Mouse (Mus musculus): Measurements from ENCODE around the gene Rnf10. TPM values are rescaled to one million over a fixed set of nuclear protein-coding genes. Genes with fewer than 3 reads are reported as not detected.
A peak's percentile ranks its signal among the peaks of the same experiment; 100 is the strongest.

Gene Rnf10
- polyA plus RNA-seq, 1 experiment from 2014 or later: 98.5 TPM

DNA sequence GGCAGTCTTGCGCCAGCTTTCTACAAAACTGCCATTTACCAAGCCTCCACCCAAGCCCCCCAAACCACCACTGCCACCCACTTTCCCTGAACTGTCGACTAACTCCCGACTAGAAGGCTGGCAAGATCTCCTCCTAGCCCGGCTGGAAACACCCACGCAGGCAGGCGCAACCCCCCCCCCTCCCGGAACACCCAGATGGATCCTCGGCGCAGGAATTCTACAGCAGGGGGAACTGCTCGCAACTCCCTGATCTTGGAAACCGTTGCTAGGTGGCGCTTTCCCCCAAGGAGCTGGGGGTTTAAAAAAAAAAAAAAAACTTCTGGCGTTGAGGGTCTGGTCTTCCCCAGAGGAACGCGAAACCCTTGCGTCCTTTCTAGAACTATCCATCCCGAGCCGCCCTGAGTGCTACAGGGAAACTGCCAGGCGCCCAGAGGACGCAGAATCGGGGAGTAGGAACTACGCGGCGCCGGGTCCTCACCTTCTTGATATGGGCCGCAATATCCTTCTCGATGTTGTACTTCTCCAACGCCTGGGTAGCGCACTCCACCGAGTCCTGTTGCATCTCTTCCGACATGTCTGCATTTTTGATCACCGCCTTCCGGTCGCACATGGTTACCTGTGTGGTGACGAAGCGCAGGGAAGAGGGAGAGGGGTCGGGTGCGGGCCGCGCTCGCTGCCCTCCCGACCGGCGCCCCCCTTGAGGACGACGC, 27.5 kb upstream of the Rnf10 start:
- Histone ChIP-seq H3K27me3 (replicated peaks; ENCODE audit: insufficient read depth, low read length) (no peaks in the 10 kb centered on the region), H3K4me2 (replicated peaks; ENCODE audit: low read depth, low read length) (peak overlapping the region; percentile 64), H3K9me3 (ENCODE audit: low read length) (no peaks in the 10 kb centered on the region), H3K9ac (replicated peaks; ENCODE audit: low read depth) (peak overlapping the region; percentile 66), H3K4me1 (ENCODE audit: insufficient read depth, low read depth, low read length) (no peaks in the 10 kb centered on the region), H3K4me3 (ENCODE audit: low read depth, low read length) (peak overlapping the region; percentile 82), H3K36me3 (ENCODE audit: insufficient read depth, low read length) (0 out of 2 replicates have a peak, but pooled peaks cover 10% of the 10 kb centered on the region), H3K27ac (ENCODE audit: low read length) (peak overlapping the region; percentile 90)
- ATAC-seq: peak; percentile 10
- TF ChIP-seq CTCF (IDR thresholded peaks at IDR 0.05): peak; percentile 63
- TF ChIP-seq EP300 (IDR thresholded peaks at IDR 0.05): no peak
- peak; percentile 91 for DNase-seq (ENCODE audit: low spot score)
- 1% methylated on average over 44 of the region's 46 CpGs for WGBS

DNA sequence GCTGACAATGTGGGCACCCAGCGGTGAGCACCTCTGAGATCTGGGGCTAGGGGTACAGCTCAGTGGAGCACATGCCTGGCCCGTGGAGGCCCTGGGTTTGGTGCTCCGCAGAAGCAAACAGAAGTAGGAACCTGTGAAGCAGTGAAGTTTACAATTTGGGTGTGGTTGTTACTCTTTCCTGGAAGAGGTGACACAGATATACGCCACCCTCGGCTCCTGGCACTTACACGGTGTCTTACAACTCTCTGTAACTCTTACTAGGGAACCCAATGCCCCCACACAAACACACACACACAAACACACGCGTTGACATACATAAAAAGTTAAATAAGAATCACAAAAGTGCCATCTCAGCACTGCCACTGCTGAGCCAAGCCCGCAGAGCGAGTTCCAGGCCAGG, 23.6 kb upstream of the Rnf10 start:
- 56% methylated on average over 10 of the region's 10 CpGs for WGBS
- Histone ChIP-seq H3K27me3 (replicated peaks; ENCODE audit: insufficient read depth, low read length) (no peaks in the 10 kb centered on the region), H3K4me3 (ENCODE audit: low read depth, low read length) (no peak overlapping the region), H3K9me3 (ENCODE audit: low read length) (no peaks in the 10 kb centered on the region), H3K36me3 (ENCODE audit: insufficient read depth, low read length) (0 out of 2 replicates have a peak, but pooled peaks cover 10% of the 10 kb centered on the region), H3K9ac (replicated peaks; ENCODE audit: low read depth) (no peak overlapping the region), H3K4me1 (ENCODE audit: insufficient read depth, low read depth, low read length) (no peaks in the 10 kb centered on the region), H3K4me2 (replicated peaks; ENCODE audit: low read depth, low read length) (no peak overlapping the region), H3K27ac (ENCODE audit: low read length) (no peak overlapping the region)
- no peak for TF ChIP-seq CTCF (IDR thresholded peaks at IDR 0.05)
- TF ChIP-seq EP300 (IDR thresholded peaks at IDR 0.05): no peak
- DNase-seq (ENCODE audit: low spot score) (no peak), ATAC-seq (no peak)

DNA sequence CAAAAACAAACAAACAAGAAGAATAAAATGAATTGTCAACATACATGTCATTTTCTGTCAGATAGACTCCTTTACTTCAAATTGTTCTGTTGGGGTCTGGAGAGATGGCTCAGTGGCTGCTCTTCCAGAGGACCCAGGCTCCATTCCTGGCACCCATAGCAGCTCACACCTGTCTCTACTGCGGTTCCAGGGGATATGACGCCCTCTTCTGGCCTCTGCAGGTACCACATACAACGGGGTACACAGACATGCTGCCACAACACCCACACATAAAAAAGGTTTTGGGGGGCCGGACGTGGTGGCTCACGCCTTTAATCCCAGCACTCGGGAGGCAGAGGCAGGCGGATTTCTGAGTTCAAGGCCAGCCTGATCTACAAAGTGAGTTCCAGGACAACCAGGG, 21.5 kb upstream of the Rnf10 start:
- Histone ChIP-seq H3K27ac (ENCODE audit: low read length) (no peak overlapping the region), H3K4me1 (ENCODE audit: insufficient read depth, low read depth, low read length) (no peaks in the 10 kb centered on the region), H3K36me3 (ENCODE audit: insufficient read depth, low read length) (0 out of 2 replicates have a peak, but pooled peaks cover 10% of the 10 kb centered on the region), H3K9me3 (ENCODE audit: low read length) (no peaks in the 10 kb centered on the region), H3K4me3 (ENCODE audit: low read depth, low read length) (no peak overlapping the region), H3K27me3 (replicated peaks; ENCODE audit: insufficient read depth, low read length) (no peaks in the 10 kb centered on the region), H3K9ac (replicated peaks; ENCODE audit: low read depth) (no peak overlapping the region), H3K4me2 (replicated peaks; ENCODE audit: low read depth, low read length) (no peak overlapping the region)
- TF ChIP-seq EP300 (IDR thresholded peaks at IDR 0.05) (no peak), CTCF (IDR thresholded peaks at IDR 0.05) (peak; percentile 43)
- DNase-seq (ENCODE audit: low spot score) (no peak), ATAC-seq (no peak)
- 90% methylated on average over 8 of the region's 8 CpGs for WGBS

DNA sequence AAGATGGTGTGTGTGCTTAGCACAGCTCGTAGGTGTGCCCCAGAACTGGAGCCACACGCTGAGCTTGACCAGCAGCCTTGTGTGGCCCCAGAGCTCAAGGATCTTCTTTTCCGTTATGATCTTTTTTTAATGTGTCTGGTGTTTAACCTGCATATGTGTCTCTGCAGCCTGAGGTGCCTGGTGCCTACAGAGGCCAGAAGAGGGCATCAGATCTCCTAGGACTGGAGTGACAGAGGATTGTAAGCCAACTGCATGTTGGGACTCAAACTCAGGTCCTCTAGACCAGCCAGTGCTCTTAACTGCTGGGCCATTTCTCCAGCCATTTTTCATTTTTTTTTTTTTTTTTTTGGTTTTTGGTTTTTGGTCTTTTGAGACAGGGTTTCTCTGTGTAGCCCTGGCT, 12.0 kb upstream of the Rnf10 start:
- Histone ChIP-seq H3K9me3 (ENCODE audit: low read length) (no peaks in the 10 kb centered on the region), H3K9ac (replicated peaks; ENCODE audit: low read depth) (no peak overlapping the region), H3K36me3 (ENCODE audit: insufficient read depth, low read length) (no peaks in the 10 kb centered on the region), H3K27me3 (replicated peaks; ENCODE audit: insufficient read depth, low read length) (no peaks in the 10 kb centered on the region), H3K4me3 (ENCODE audit: low read depth, low read length) (no peak overlapping the region), H3K4me1 (ENCODE audit: insufficient read depth, low read depth, low read length) (peaks cover 6% of the 10 kb centered on the region; the same call in 1 of the 2 replicates), H3K27ac (ENCODE audit: low read length) (no peak overlapping the region), H3K4me2 (replicated peaks; ENCODE audit: low read depth, low read length) (no peak overlapping the region)
- ATAC-seq: no peak
- WGBS: 85% methylated on average over 3 of the region's 3 CpGs
- no peak for DNase-seq (ENCODE audit: low spot score)
- no peak for TF ChIP-seq EP300 (IDR thresholded peaks at IDR 0.05)
- TF ChIP-seq CTCF (IDR thresholded peaks at IDR 0.05): peak; percentile 56

DNA sequence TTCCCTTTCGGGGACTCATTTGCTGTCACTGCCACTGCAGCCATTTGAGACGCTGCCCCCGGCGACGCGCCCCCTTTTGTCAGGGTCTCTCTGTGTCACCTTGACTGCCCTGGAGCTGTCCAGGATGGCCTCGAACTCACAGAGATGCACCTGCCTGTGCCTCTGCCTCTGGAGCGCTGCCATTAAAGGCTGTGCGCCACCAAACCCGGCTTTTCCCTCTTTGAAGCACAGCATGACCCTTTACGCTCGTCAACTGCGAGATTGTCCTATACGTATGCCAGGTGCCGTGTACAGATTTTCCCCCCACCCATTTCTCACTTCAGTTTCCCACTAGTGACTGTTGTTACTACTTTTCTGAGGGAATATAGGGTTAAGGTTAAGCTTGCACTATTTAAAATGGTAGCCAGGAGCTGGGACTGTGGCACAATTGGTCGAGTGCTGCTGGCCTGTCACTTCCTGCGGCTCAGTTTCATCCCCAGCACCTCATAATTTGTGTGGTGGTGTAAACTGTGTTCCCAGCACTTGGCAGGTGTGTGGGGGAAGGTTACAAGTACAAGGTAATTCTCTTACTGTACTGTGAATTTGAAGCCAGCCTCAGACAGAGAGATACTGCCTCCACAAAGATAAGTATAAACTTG, 7.5 kb upstream of the Rnf10 start:
- peak overlapping the region; percentile 88 for H3K4me3 ChIP-seq (ENCODE audit: low read depth, low read length)
- DNase-seq (ENCODE audit: low spot score) (no peak), ATAC-seq (0 out of 2 replicates have a peak, but pooled peaks have one; percentile 23)
- peaks cover 6% of the 10 kb centered on the region; the same call in 1 of the 2 replicates for H3K4me1 ChIP-seq (ENCODE audit: insufficient read depth, low read depth, low read length)
- no peaks in the 10 kb centered on the region for H3K27me3 ChIP-seq (replicated peaks; ENCODE audit: insufficient read depth, low read length)
- WGBS: 2% methylated on average over 17 of the region's 17 CpGs
- no peak overlapping the region for H3K27ac ChIP-seq (ENCODE audit: low read length)
- no peaks in the 10 kb centered on the region for H3K9me3 ChIP-seq (ENCODE audit: low read length)
- TF ChIP-seq CTCF (IDR thresholded peaks at IDR 0.05): no peak
- no peak for TF ChIP-seq EP300 (IDR thresholded peaks at IDR 0.05)
- H3K4me2 ChIP-seq (replicated peaks; ENCODE audit: low read depth, low read length): peak overlapping the region; percentile 66
- H3K9ac ChIP-seq (replicated peaks; ENCODE audit: low read depth): peak overlapping the region; percentile 77
- no peaks in the 10 kb centered on the region for H3K36me3 ChIP-seq (ENCODE audit: insufficient read depth, low read length)

DNA sequence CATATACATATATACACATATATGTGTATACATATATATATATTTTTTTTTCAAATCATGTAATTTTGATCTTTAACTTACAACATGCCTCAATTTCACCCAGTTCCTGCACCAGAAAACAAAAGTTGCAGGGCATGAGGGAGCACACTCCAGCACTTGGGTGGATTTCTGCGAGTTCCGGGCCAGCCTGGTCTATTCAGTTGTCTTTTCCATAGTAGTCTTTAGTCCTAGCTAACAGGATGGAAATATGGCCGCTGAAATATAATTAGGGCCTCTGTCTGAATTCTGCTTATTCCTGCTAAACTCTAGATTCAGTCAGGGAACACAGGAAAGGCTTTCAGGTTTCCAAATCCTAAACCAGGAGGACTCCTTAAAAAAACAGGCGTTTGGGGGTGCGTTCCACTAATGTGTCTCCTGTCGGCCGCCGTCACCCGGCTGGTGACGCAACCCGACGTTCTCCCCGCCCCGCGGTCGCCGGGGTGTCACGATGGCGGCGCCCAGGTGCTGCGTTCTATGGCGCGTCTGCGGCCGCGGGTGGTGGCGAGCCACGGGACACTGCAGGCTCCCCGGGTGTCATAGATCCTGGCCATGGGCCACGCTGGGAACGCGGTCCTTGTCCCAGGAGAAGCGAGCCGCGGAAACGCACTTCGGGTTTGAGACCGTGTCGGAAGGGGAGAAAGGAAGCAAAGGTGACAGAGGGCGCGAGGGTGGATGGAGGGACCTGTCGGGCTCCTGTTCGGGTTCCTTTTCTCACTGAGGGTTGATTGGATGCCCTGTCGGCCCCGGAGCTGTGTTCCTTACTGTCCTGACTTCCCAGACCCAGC, 6.7 kb upstream of the Rnf10 start, which contains the start of gene Coq5:
Gene Coq5, plus strand, starts transcription at position 441 of the 824 bp plus-strand sequence.
- 3% methylated on average over 45 of the region's 45 CpGs for WGBS
- Histone ChIP-seq H3K9me3 (ENCODE audit: low read length) (no peaks in the 10 kb centered on the region), H3K27me3 (replicated peaks; ENCODE audit: insufficient read depth, low read length) (no peaks in the 10 kb centered on the region), H3K4me1 (ENCODE audit: insufficient read depth, low read depth, low read length) (peaks cover 6% of the 10 kb centered on the region; the same call in 1 of the 2 replicates), H3K27ac (ENCODE audit: low read length) (0 out of 2 replicates have a peak within 1 kb of the TSS, but pooled peaks have one; percentile 23), H3K4me2 (replicated peaks; ENCODE audit: low read depth, low read length) (peak within 1 kb of the TSS; percentile 66), H3K9ac (replicated peaks; ENCODE audit: low read depth) (peak within 1 kb of the TSS; percentile 77), H3K4me3 (ENCODE audit: low read depth, low read length) (peak within 1 kb of the TSS; percentile 88), H3K36me3 (ENCODE audit: insufficient read depth, low read length) (no peaks in the 10 kb centered on the region)
- peak; percentile 87 for DNase-seq (ENCODE audit: low spot score)
- ATAC-seq: peak; percentile 91
- TF ChIP-seq EP300 (IDR thresholded peaks at IDR 0.05) (no peak), CTCF (IDR thresholded peaks at IDR 0.05) (no peak)

All from lung, postnatal 0 days (tissue).